Mouse (Mus musculus): ENCODE measurements around the gene Dnm3.

Gene Dnm3

GRCm38 (mm10) chr1:162477246-162478209, at the start of gene Dnm3:
TSS of gene Dnm3 (minus strand) at chr1:162478034.
- peak; percentile 89 for DNase-seq

GRCm38 (mm10) chr1:162515116-162515515, 37.3 kb upstream of the Dnm3 start:
- DNase-seq: no peak

- DNase-seq: no peak
Observed at GRCm38 (mm10) chr1:162510013-162510356, 32.2 kb upstream of the Dnm3 start.

- DNase-seq: no peak
Observed at GRCm38 (mm10) chr1:162509329-162510012, 31.6 kb upstream of the Dnm3 start.

- DNase-seq: no peak
Observed at GRCm38 (mm10) chr1:162508211-162509005, 30.6 kb upstream of the Dnm3 start.

GRCm38 (mm10) chr1:162506516-162506915, 28.7 kb upstream of the Dnm3 start:
- DNase-seq: no peak

- no peak for DNase-seq
Observed at GRCm38 (mm10) chr1:162505649-162506048, 27.8 kb upstream of the Dnm3 start.

- DNase-seq: peak; percentile 19
Observed at GRCm38 (mm10) chr1:162476531-162477080, 1.2 kb downstream of the Dnm3 start.

- DNase-seq: no peak
Observed at GRCm38 (mm10) chr1:162472949-162473348, 4.9 kb downstream of the Dnm3 start.

- DNase-seq: no peak
Observed at GRCm38 (mm10) chr1:162471089-162471488, 6.7 kb downstream of the Dnm3 start.

GRCm38 (mm10) chr1:162469752-162470280, 8.0 kb downstream of the Dnm3 start:
- DNase-seq: no peak

GRCm38 (mm10) chr1:162463676-162464075, 14.2 kb downstream of the Dnm3 start:
- no peak for DNase-seq

- DNase-seq: no peak
Observed at GRCm38 (mm10) chr1:162458711-162459110, 19.1 kb downstream of the Dnm3 start.

- no peak for DNase-seq
Observed at GRCm38 (mm10) chr1:162456861-162457260, 21.0 kb downstream of the Dnm3 start.

GRCm38 (mm10) chr1:162456406-162456805, 21.4 kb downstream of the Dnm3 start:
- peak; percentile 51 for DNase-seq

- no peak for DNase-seq
Observed at GRCm38 (mm10) chr1:162453578-162453977, 24.3 kb downstream of the Dnm3 start.

GRCm38 (mm10) chr1:162453030-162453429, 24.8 kb downstream of the Dnm3 start:
- no peak for DNase-seq

GRCm38 (mm10) chr1:162449161-162449909, 28.5 kb downstream of the Dnm3 start:
- DNase-seq: no peak

- DNase-seq: no peak
Observed at GRCm38 (mm10) chr1:162444805-162445204, 33.0 kb downstream of the Dnm3 start.

GRCm38 (mm10) chr1:162439576-162439975, 38.3 kb downstream of the Dnm3 start:
- no peak for DNase-seq

- no peak for DNase-seq
Observed at GRCm38 (mm10) chr1:162436672-162437071, 41.2 kb downstream of the Dnm3 start.

GRCm38 (mm10) chr1:162428904-162429303, 48.9 kb downstream of the Dnm3 start:
- DNase-seq: no peak

All from right cerebral cortex, postnatal 25 days (tissue).